Mouse (Mus musculus) MEL (cell line): Measurements from ENCODE around the gene Tesc.

Experiments used
- CTCF ChIP-seq, 3 experiments: IDR thresholded peaks in 2 of 3; conservative IDR thresholded peaks in 1 of 3; 2 replicates each; pipeline ENCODE4 v1.5.1; 2011 to 2012; ENCODE audit warnings: low read length in 3 of 3, low read depth in 2 of 3, mild to moderate bottlenecking in 2 of 3, improper control_type of control experiment in 1 of 3, inconsistent platforms in 1 of 3, mixed read lengths in 1 of 3, moderate library complexity in 1 of 3; ENCODE audit not compliant: control insufficient read depth in 1 of 3, insufficient read depth in 1 of 3, poor library complexity in 1 of 3, severe bottlenecking in 1 of 3
- POLR2A ChIP-seq, 2 experiments: IDR thresholded peaks; 2 replicates each; pipeline ENCODE4 v1.6.1; 2011 to 2012; ENCODE audit warnings: low read length in 2 of 2, mild to moderate bottlenecking in 2 of 2, control low read depth in 1 of 2, improper control_type of control experiment in 1 of 2, low read depth in 1 of 2, moderate library complexity in 1 of 2; ENCODE audit not compliant: control insufficient read depth in 1 of 2, insufficient read depth in 1 of 2, poor library complexity in 1 of 2

- no peak for TF ChIP-seq CTCF (IDR thresholded peaks at IDR 0.05 in 2 of 3, conservative IDR thresholded peaks at IDR 0.05 in 1 of 3; ENCODE audit: control insufficient read depth in 1 of 3, insufficient read depth in 1 of 3, low read depth in 2 of 3, low read length in 3 of 3, poor library complexity in 1 of 3, severe bottlenecking in 1 of 3)
- no peak for TF ChIP-seq POLR2A (IDR thresholded peaks at IDR 0.05; ENCODE audit: control insufficient read depth in 1 of 2, insufficient read depth in 1 of 2, low read depth in 1 of 2, low read length in 2 of 2, poor library complexity in 1 of 2)
Measured at GRCm38 (mm10) chr5:117997434-117997970, 30.0 kb upstream of the Tesc start.
